Mouse (Mus musculus): ENCODE measurements at regions not wholly inside any gene's neighbourhood (a gene's known extent, or its start where the extent isn't known, plus 50 kb on each side); places are given as distances from the start of the nearest gene placed in this dataset.

DNA sequence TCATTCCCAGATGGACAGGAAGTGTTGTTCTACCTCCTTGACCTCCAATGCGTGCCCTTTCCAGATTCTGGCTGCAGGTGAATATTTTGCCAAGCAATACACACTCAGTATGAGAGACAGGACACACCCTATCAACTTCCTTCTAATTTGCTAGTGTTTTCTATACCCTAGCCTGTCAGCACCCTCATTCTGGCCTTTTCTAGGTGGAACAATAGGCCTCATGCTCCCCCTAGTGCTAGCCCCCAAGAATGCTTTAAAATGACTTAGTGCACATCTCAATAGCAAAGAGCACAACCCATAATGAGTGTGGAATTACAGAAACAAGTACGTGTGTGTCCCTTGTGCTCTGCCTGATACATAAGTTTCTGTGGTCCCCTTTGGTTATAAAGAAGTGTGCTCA lies 161.1 kb downstream of the Ibtk start:
- TF ChIP-seq POLR2A (IDR thresholded peaks at IDR 0.05; ENCODE audit: borderline replicate concordance, extremely low read depth, insufficient read depth, insufficient read length, poor library complexity, severe bottlenecking) (no peak), CTCF (IDR thresholded peaks at IDR 0.05; ENCODE audit: borderline replicate concordance, extremely low read depth, insufficient read depth, insufficient read length) (peak; percentile 57; the same call in 1 of the 2 replicates)
- DNase-seq (ENCODE audit: low read depth), result peak; percentile 61

DNA sequence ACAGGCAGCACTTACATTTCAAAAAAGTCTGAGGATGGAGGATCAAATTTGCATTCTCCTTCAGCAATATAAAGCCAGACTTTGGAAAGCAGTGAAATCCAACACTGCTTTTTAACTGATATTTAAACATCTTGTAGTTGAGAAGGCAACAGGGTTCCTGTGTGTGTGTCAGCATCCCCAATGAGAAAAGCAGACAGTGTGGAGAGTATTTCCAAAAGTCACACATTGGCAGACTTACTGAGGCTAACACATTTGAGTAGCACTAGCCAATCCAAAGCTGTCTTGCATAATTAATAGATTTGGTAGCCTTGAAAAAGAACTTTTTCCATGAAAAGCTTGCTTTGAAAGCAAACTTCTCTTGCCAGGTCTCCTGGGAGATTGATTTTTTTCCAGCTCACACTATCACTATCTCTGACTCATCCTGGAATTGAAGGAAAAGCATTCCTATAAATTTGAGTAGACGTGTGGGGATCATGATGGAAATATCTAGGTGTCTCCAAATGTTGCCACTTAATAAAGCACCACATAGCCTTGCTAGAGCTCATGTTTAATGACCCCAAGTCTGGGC lies 168.0 kb downstream of the Ibtk start:
- TF ChIP-seq CTCF (IDR thresholded peaks at IDR 0.05; ENCODE audit: borderline replicate concordance, extremely low read depth, insufficient read depth, insufficient read length) (no peak), POLR2A (IDR thresholded peaks at IDR 0.05; ENCODE audit: borderline replicate concordance, extremely low read depth, insufficient read depth, insufficient read length, poor library complexity, severe bottlenecking) (no peak)
- DNase-seq (ENCODE audit: low read depth), result no peak

DNA sequence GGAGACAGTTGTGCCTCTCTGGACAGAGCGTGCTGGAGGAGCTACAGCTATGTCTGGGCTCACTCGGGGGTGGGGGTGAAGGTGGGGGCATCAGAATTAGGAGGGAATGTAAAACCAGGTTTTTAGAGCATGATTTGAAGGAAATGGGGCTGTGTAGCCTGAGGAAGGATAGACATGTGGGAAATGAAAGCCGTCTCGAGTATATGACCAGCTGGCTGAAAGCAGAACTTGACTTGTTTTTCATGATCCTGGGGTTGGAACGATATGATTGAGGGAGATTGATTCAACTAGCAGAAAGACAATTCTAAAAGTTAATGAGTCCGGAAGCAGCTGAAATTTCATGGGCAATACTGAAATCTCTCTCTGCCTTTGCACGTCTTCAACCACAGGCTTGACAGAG lies 171.3 kb downstream of the Ibtk start:
- DNase-seq (ENCODE audit: low read depth), result no peak
- TF ChIP-seq POLR2A (IDR thresholded peaks at IDR 0.05; ENCODE audit: borderline replicate concordance, extremely low read depth, insufficient read depth, insufficient read length, poor library complexity, severe bottlenecking), result no peak
- no peak for TF ChIP-seq CTCF (IDR thresholded peaks at IDR 0.05; ENCODE audit: borderline replicate concordance, extremely low read depth, insufficient read depth, insufficient read length)

DNA sequence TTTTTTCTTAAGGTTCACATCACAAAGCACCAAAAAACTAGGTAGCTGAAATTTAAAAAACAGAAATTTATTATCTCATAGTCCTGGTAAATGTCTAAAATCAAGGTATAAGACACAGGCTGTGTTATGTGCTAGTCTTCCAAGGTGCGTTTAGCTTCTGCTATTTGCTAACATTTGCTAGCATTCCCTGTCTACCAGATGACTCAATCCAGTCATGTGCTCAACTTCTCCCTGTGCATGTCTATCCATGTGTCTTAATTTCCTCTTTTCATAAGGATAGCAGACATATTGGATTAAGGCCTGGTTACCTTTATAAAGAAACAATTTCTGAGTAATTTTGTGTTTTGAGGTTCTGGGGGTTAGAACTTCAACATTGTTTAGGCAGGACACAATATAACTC lies 171.8 kb downstream of the Ibtk start:
- no peak for DNase-seq (ENCODE audit: low read depth)
- TF ChIP-seq POLR2A (IDR thresholded peaks at IDR 0.05; ENCODE audit: borderline replicate concordance, extremely low read depth, insufficient read depth, insufficient read length, poor library complexity, severe bottlenecking), result no peak

DNA sequence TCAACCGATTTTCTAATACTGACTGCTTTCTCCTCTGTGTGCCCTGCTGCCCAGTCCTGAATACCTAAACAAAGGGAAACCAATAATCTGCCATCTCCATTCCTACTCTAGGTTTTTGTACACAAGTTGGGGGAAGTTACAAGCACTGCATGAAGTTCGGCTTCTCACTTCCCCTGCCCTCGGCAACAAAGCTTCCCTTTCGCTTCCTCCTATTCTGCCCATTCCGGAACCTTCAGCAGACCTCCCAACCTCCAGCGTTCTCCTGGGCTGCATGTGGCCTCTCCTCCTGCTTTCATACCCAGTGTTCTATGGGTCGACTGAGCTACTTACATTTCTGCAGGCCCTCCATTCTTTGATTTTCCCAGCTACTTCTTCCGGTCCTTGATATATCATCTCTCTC lies 180.3 kb downstream of the Ibtk start:
- DNase-seq (ENCODE audit: low read depth), result no peak
- TF ChIP-seq POLR2A (IDR thresholded peaks at IDR 0.05; ENCODE audit: borderline replicate concordance, extremely low read depth, insufficient read depth, insufficient read length, poor library complexity, severe bottlenecking), result no peak
- no peak for TF ChIP-seq CTCF (IDR thresholded peaks at IDR 0.05; ENCODE audit: borderline replicate concordance, extremely low read depth, insufficient read depth, insufficient read length)

DNA sequence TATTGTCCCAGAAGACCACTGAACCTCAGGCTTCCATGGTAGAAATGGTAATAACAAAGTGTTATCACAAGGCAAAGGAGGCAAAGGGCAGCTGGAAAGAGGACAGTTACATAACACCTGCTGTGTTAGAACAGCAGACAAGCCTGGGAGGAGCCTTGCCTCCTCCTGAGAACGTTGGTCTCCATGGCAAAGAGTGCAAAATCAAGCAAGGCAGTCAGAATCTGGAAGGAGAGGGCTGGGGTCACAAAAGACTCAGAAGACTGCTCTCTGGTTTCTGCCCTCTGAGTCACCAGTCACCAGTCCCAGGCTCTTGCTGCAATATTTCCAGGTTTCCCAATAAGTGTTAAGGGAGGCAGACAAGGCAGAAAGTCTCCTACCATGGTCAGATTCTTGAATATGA lies 197.3 kb downstream of the Ibtk start:
- TF ChIP-seq POLR2A (IDR thresholded peaks at IDR 0.05; ENCODE audit: borderline replicate concordance, extremely low read depth, insufficient read depth, insufficient read length, poor library complexity, severe bottlenecking) (no peak), CTCF (IDR thresholded peaks at IDR 0.05; ENCODE audit: borderline replicate concordance, extremely low read depth, insufficient read depth, insufficient read length) (no peak)
- no peak for DNase-seq (ENCODE audit: low read depth)

DNA sequence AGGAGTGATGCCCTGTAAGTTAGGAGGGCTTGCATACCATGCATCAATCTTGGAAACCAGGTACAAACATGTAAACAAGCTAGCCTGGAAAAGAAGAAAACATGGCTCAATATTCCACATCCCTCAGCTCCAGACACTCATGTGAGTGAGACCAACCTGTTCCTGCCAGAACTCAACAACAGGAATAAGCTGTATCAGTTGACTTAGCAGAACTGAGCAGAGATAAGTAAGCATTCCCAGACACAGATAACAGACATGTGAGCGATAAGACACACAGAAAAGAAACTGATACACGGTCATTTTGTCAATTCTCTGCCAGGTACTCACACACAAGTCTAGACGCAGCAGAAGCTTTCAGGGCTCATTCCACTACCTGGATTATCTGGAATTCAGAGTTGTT lies 198.7 kb downstream of the Ibtk start:
- TF ChIP-seq POLR2A (IDR thresholded peaks at IDR 0.05; ENCODE audit: borderline replicate concordance, extremely low read depth, insufficient read depth, insufficient read length, poor library complexity, severe bottlenecking) (no peak), CTCF (IDR thresholded peaks at IDR 0.05; ENCODE audit: borderline replicate concordance, extremely low read depth, insufficient read depth, insufficient read length) (no peak)
- DNase-seq (ENCODE audit: low read depth), result no peak

DNA sequence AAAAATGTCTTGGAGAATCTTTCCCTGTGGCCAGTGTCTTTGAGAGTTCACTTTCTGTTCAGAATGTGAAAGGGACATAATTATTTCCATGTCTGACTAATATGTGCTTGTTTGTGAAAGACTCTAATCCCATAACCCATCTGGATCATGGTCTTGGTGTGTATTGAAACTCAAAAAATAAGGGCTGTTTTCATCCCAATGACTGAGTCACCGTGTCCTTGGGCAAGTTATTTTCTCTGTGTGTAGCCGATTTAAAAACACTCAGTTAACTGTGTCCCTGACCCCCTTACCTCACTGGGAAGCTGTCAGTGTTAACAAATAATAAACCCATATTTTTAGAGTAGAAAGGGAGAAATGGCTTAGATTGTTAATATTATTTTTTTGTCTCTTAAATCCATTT lies 202.9 kb downstream of the Ibtk start:
- DNase-seq (ENCODE audit: low read depth), result no peak

DNA sequence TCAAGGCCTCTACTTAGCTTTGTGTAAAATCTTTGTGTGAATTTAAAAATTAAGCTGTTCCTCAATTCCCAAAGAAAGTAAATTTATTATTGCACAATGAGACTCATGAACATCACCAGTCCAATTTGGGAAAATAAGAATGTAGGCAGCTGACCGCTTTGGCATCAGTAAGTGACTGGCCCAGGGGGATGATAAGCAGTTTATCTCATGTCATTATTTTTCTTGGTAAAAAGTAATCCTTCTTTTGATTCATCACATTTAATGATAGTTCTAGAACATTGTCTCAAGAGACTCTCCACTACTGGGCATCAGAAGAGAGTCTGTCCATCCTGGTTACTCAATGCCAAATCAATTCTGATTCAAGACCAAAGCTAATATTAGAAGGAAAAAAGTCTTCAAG lies 203.6 kb downstream of the Ibtk start:
- no peak for DNase-seq (ENCODE audit: low read depth)
- TF ChIP-seq POLR2A (IDR thresholded peaks at IDR 0.05; ENCODE audit: borderline replicate concordance, extremely low read depth, insufficient read depth, insufficient read length, poor library complexity, severe bottlenecking) (no peak), CTCF (IDR thresholded peaks at IDR 0.05; ENCODE audit: borderline replicate concordance, extremely low read depth, insufficient read depth, insufficient read length) (no peak)

More for the DNA sequence above, 202.9 kb downstream of the Ibtk start:
- TF ChIP-seq POLR2A (IDR thresholded peaks at IDR 0.05; ENCODE audit: borderline replicate concordance, extremely low read depth, insufficient read depth, insufficient read length, poor library complexity, severe bottlenecking) (no peak), CTCF (IDR thresholded peaks at IDR 0.05; ENCODE audit: borderline replicate concordance, extremely low read depth, insufficient read depth, insufficient read length) (no peak)

DNA sequence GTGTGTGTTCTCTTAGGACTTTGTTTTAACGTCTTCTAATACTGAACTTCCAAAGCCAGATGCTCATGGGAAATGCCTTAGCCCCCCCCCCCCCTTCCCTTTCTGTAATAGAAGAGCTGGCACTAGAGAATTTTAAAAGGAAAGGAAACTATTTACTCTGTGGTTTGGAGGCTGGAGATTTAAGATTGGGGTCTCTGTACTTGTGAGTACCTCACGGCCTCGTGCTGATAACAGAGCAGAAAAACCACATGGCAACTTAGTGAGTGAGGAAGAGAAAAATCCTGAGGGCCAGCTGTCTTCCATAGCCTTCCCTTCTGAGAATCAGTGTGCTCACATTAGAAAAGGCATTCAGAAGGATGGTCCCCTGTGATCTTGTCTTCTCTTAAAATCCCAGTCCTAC lies 210.6 kb downstream of the Ibtk start:
- no peak for DNase-seq (ENCODE audit: low read depth)
- TF ChIP-seq CTCF (IDR thresholded peaks at IDR 0.05; ENCODE audit: borderline replicate concordance, extremely low read depth, insufficient read depth, insufficient read length) (no peak), POLR2A (IDR thresholded peaks at IDR 0.05; ENCODE audit: borderline replicate concordance, extremely low read depth, insufficient read depth, insufficient read length, poor library complexity, severe bottlenecking) (no peak)

DNA sequence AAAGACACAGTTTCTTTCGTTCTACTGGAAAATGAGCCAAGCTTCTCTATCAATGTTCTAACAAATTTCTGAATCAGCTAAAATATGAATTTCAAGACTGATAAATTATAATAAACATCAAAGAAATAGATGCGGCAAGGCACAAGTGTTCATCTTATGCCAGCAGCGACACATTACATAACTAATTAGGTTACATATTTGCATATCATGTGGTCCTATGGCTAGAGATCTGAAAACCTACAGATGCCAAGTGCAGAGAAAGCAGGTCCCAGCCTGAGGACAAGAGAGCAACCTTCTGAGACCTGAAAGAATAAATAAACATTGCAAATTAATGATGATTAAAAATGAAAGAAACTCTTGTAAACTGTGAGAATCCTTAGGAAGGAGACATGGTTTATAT lies 201.3 kb upstream of the Tent5a start:
- no peak for TF ChIP-seq CTCF (IDR thresholded peaks at IDR 0.05; ENCODE audit: borderline replicate concordance, extremely low read depth, insufficient read depth, insufficient read length)
- TF ChIP-seq POLR2A (IDR thresholded peaks at IDR 0.05; ENCODE audit: borderline replicate concordance, extremely low read depth, insufficient read depth, insufficient read length, poor library complexity, severe bottlenecking), result no peak
- peak; percentile 25 for DNase-seq (ENCODE audit: low read depth)

DNA sequence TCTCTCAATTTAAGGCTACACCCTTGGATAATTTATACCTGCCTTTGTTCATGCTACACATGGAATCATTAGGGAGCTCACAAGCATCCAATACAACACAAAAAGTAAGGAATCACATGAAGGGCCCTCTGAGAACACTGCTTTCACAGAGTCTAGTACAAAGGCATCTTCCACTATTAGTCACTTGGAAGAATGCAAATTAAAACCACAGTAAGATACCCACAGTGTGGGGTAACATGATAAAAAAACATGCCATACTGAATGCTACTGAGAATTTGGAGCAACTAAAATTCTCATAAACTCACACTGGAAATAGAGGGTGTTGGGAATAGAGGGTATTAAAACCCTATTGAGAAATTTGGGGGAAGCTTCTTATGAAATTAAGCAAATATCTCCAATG lies 197.6 kb upstream of the Tent5a start:
- no peak for TF ChIP-seq CTCF (IDR thresholded peaks at IDR 0.05; ENCODE audit: borderline replicate concordance, extremely low read depth, insufficient read depth, insufficient read length)
- no peak for TF ChIP-seq POLR2A (IDR thresholded peaks at IDR 0.05; ENCODE audit: borderline replicate concordance, extremely low read depth, insufficient read depth, insufficient read length, poor library complexity, severe bottlenecking)
- DNase-seq (ENCODE audit: low read depth), result no peak

Data from brain, embryonic 14.5 days (tissue).